Mouse (Mus musculus) C2C12 (cell line): Measurements from ENCODE around the gene Tut7. TPM values are rescaled to one million over a fixed set of nuclear protein-coding genes. Genes with fewer than 3 reads are reported as not detected.
A peak's percentile ranks its signal among the peaks of the same experiment; 100 is the strongest.

Source experiments
- H3K27me3 ChIP-seq: one replicate; pipeline ENCODE4 v1.6.1; 2011; ENCODE audit not compliant: control insufficient read depth, insufficient read depth, insufficient read length
- H3K36me3 ChIP-seq: one replicate; pipeline ENCODE4 v1.6.1; 2011; ENCODE audit not compliant: control insufficient read depth, insufficient read depth
- H3K4me3 ChIP-seq: one replicate; pipeline ENCODE4 v1.5.1; 2011; ENCODE audit warnings: mild to moderate bottlenecking, control low read depth; ENCODE audit not compliant: poor library complexity, insufficient read depth, severe bottlenecking
- H3K79me2 ChIP-seq: one replicate; pipeline ENCODE4 v1.6.1; 2011; ENCODE audit not compliant: control insufficient read depth, insufficient read depth
- H3K79me3 ChIP-seq: one replicate; pipeline ENCODE4 v1.6.1; 2011; ENCODE audit warnings: low read depth, control low read depth
- H3ac ChIP-seq: one replicate; pipeline ENCODE3; 2011; ENCODE audit warnings: low read depth; ENCODE audit not compliant: control insufficient read depth, insufficient read length
- CEBPB ChIP-seq: IDR thresholded peaks from one replicate; pipeline ENCODE4 v1.6.1; 2011; ENCODE audit warnings: low read depth, mild to moderate bottlenecking, control low read depth, moderate library complexity
- CTCF ChIP-seq: IDR thresholded peaks from one replicate; pipeline ENCODE4 v1.5.1; 2011; ENCODE audit not compliant: control insufficient read depth, insufficient read depth, insufficient read length
- FOSL1 ChIP-seq: IDR thresholded peaks from one replicate; pipeline ENCODE4 v1.8.0; 2011; ENCODE audit warnings: mild to moderate bottlenecking, low read length; ENCODE audit not compliant: poor library complexity, insufficient read depth, severe bottlenecking
- MAX ChIP-seq: IDR thresholded peaks from one replicate; pipeline ENCODE4 v1.6.1; 2011; ENCODE audit warnings: mild to moderate bottlenecking, control low read depth
- MYOD1 ChIP-seq: IDR thresholded peaks from one replicate; pipeline ENCODE4 v1.6.1; 2011; ENCODE audit warnings: low read depth; ENCODE audit not compliant: control insufficient read depth, insufficient read length
- MYOG ChIP-seq: IDR thresholded peaks from one replicate; pipeline ENCODE4 v1.6.1; 2011; ENCODE audit not compliant: control insufficient read depth, insufficient read length; ENCODE audit errors: extremely low read depth
- USF1 ChIP-seq: IDR thresholded peaks from one replicate; pipeline ENCODE4 v1.6.1; 2011; ENCODE audit warnings: low read depth, mild to moderate bottlenecking, control low read depth, moderate library complexity
- polyA plus RNA-seq: library from polyadenylated mRNA; unstranded; fragments of >200 nt; fragmentation: generic; extraction: Trizol; gene quantifications from one replicate; pipeline ENCODE4 v1.2.1, GENCODE M21; 2012; ENCODE audit warnings: missing spikeins

The Tut7 gene
- polyA plus RNA-seq, 1 experiment, result 13.7 TPM

DNA sequence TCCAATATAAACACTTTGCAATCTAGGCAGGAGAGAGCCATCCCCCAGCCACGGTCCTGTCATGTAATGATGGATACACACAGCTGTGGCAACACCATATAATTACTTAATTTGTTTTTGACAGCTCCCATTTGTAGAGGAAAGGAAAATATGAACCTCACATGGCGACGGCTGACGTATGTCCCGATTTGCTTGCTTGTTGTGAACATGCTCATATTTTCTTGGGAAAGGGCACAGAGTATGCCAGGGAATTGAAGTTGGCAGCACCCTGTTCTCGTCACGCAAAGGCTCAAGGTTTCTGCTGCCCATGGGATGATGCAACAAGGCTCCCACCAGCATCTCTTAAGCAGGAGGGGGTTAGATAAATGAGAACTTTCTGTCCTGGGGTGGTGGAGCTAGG is 36.6 kb upstream of the Tut7 start:
- Histone ChIP-seq H3K4me3 (no peak overlapping the region), H3K79me3 (no peaks in the 10 kb centered on the region), H3K27me3 (no peaks in the 10 kb centered on the region), H3ac (no peak overlapping the region), H3K36me3 (no peaks in the 10 kb centered on the region), H3K79me2 (no peaks in the 10 kb centered on the region)
- TF ChIP-seq CTCF (no peak), MYOD1 (peak; percentile 93)

DNA sequence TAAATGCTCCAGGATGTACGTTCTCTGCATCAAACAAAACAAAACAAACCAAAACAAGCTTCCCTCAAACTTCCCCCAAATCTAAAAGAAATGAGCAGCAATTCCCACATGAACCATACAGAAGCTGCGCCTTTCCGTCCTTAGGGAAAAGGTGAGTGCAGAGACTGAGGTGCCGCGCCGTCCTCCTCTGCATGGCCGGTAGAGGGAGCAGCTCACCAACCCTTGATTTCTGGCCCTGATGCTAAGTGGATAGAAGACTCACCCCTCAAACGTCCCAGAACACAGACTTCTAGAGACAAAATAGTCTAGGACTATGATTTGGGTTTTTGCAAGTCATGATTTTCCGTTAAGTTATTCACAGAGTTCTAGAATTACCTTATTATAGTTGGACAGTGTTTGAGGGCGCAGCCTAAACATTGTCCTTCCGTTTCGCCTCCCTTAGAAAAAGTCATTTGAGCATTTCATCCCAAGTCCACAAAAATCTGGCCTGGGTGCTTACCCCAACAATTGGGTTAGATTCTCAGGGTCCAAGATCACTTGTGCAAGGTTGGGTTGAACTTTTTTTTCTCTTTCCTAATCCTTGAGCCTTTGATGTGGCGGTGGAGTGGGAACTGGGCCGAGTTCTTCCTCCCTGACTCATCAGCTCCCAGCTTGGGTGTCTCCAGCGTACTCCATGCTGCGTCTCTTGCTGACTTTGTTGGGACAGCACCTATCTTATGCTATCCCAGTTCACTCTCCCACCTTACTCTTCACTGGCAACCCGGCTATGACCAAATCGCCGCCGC is 33.5 kb upstream of the Tut7 start:
- Histone ChIP-seq H3K36me3 (no peaks in the 10 kb centered on the region), H3K79me2 (no peaks in the 10 kb centered on the region), H3K4me3 (no peak overlapping the region), H3ac (no peak overlapping the region), H3K79me3 (no peaks in the 10 kb centered on the region), H3K27me3 (no peaks in the 10 kb centered on the region)
- TF ChIP-seq MYOG (no peak), CEBPB (peak; percentile 26), MYOD1 (peak; percentile 14), CTCF (peak; percentile 86)

DNA sequence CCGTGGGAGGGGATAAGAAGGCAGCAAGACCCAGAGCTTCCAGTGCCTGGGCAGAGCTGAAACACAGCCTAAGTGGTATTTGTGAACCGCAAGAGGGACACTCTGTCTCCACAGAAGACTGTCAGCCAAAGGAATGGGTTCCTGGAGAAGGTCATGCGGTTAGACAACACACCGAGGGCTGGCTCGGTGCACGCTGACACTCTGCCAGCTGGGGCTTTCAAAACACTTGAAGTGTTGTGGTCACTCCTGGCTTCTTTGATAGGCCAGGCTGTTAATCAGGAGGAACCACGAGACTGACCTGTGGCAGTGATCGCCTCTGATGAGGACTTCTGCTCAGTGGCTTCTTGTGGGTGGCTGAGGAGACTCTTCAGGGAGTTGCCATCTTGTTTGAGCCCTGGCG is 30.5 kb upstream of the Tut7 start:
- Histone ChIP-seq H3K79me3 (no peaks in the 10 kb centered on the region), H3K4me3 (no peak overlapping the region), H3ac (no peak overlapping the region), H3K36me3 (no peaks in the 10 kb centered on the region), H3K27me3 (no peaks in the 10 kb centered on the region), H3K79me2 (no peaks in the 10 kb centered on the region)
- TF ChIP-seq MYOD1 (no peak), USF1 (no peak), MYOG (no peak), MAX (no peak), FOSL1 (no peak), CEBPB (no peak), CTCF (no peak)

DNA sequence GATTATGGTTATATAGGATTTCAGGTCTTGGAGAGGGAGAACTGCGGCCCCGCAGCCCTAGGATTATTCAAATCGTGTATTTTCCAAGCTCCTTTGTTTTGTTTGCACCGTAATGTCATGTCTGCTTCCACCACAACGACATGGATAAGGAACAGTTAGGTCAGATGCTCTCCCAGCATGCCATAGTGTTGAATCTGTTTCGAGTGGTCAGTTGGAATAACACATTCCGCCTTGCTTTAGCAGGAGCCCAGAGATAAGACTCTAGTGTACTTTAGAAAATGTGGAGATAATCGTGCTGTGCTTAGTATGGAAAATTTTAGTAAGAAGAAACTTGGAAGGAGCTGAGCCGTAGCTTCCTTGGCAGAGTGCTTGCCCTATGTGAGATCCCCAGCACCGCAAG is 27.4 kb upstream of the Tut7 start:
- Histone ChIP-seq H3K79me2 (no peaks in the 10 kb centered on the region), H3K36me3 (no peaks in the 10 kb centered on the region), H3K4me3 (no peak overlapping the region), H3K79me3 (no peaks in the 10 kb centered on the region), H3K27me3 (no peaks in the 10 kb centered on the region), H3ac (no peak overlapping the region)
- TF ChIP-seq FOSL1, result no peak
- no peak for TF ChIP-seq CTCF
- no peak for TF ChIP-seq MYOD1
- TF ChIP-seq USF1, result no peak
- no peak for TF ChIP-seq CEBPB
- no peak for TF ChIP-seq MAX
- no peak for TF ChIP-seq MYOG

DNA sequence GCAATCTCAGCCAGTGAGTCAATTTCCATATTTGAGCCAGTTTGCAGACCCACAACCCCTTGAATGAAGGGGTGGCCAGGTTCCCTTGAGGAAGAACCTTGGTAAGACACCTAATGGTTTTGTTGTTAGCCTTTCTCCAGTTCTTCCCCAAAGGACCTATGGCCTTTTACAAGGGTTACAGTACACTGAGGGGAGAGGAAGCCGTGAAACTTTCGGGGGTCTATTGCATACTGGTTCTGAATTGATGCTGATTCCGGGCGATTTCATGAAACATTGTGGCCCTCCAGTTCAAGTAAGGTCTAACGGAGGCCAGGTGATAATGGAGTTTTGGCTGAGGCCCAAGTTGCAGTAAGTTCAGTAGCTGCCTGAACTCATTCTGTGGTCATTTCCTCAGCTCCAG is 21.7 kb upstream of the Tut7 start:
- Histone ChIP-seq H3ac (no peak overlapping the region), H3K36me3 (no peaks in the 10 kb centered on the region), H3K79me2 (no peaks in the 10 kb centered on the region), H3K4me3 (no peak overlapping the region), H3K79me3 (no peaks in the 10 kb centered on the region), H3K27me3 (no peaks in the 10 kb centered on the region)
- TF ChIP-seq MYOG (no peak), CEBPB (no peak), USF1 (no peak), MYOD1 (no peak), CTCF (no peak), FOSL1 (no peak), MAX (no peak)

DNA sequence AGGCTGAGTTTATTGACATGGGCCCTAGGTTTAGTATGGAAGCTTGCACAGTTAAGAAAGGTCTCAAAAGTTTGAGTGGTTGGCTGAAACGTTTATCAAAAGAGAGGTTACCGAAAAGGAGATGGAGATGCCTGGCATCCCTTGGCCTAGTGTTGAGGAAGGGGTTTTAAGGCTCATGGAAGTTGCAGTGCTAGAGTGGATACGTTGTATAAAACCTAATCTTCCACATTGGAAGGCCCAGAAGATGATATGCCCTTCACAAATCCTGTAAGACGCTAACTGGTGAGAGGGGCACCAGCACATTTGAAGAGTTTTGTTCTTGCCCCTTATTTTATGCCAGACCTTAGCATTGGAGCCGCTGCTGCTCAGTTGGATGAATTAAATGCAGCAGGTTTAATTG is 21.0 kb upstream of the Tut7 start:
- H3K4me3 ChIP-seq, result no peak overlapping the region
- no peaks in the 10 kb centered on the region for H3K79me3 ChIP-seq
- H3K36me3 ChIP-seq, result no peaks in the 10 kb centered on the region
- no peak for TF ChIP-seq FOSL1
- TF ChIP-seq CEBPB, result no peak
- no peak for TF ChIP-seq MYOD1
- no peak for TF ChIP-seq CTCF
- TF ChIP-seq MAX, result no peak
- TF ChIP-seq MYOG, result no peak
- no peak for TF ChIP-seq USF1
- H3K27me3 ChIP-seq, result no peaks in the 10 kb centered on the region
- no peak overlapping the region for H3ac ChIP-seq
- H3K79me2 ChIP-seq, result no peaks in the 10 kb centered on the region
